8 mouse cellular contexts compared by ENCODE assay signal in the genomic region with DNA sequence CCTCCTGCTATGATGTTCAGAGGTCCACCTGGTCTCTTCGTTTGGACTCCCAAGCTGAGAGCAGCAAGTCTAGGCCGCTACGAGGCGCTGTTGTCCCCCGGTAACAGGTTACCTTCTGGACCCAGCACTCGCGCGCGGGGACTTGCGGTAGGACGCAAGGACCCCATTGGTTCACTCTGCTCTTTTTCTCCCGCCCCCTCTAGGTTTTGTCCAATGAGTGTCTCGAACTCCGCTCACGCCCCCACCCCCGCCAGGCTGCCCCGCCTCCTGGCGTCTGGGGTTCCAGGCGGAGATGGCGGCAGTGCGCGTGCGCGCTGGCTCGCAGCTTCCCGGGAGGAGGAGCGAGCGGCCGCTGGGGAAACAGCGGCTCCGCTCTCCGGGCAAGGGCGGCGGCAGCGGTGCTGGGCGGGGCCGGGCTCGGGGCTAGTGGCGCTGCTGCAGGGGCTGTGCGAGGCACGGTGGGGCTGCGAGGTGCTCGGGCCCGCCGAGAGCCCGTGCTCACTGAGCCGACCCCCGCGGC. TPM values are rescaled to one million over a fixed set of nuclear protein-coding genes. Genes with fewer than 3 reads are reported as not detected.
DNase-seq lines count a peak whose midpoint lies in the region; ATAC-seq and TF ChIP-seq lines count a peak whose summit lies in the region.

Gene Cds2 (plus strand): TSS at position 270 of the 520 bp plus-strand sequence.

- peak within 1 kb of the TSS; percentile 96 for H3K9ac ChIP-seq in hindbrain, postnatal 0 days (replicated peaks; ENCODE audit: low read length)

- DNase-seq in ZHBTc4 (ENCODE audit: low read depth, low spot score), result peak; percentile 99
- DNase-seq in gastrocnemius, adult 2 months, result peak; percentile 99
- DNase-seq in hindbrain, postnatal 0 days (ENCODE audit: low spot score), result peak; percentile 100
- peak; percentile 99 for DNase-seq in left cerebral cortex, adult 2 months (ENCODE audit: extremely low spot score in 1 of 2, low spot score in 2 of 2)
- peak; percentile 99 for DNase-seq in right cerebral cortex, adult 2 months (ENCODE audit: low spot score in 2 of 2)
- peak; percentile 99 for DNase-seq in urinary bladder, postnatal 14 days (ENCODE audit: low spot score)

- ATAC-seq in common myeloid progenitor, adult 5-6 weeks (replicated peaks; ENCODE audit: low read depth, poor library complexity, severe bottlenecking), result peak; percentile 94
- peak; percentile 100 for ATAC-seq in hindbrain, postnatal 0 days
- ATAC-seq in megakaryocyte, adult 5-6 weeks (ENCODE audit: poor library complexity, severe bottlenecking), result peak; percentile 83

- intact Hi-C loops in gastrocnemius, adult 2 months (cut with DNase I), result loop anchor here (2.0 to 5.0 kb wide), 2 partner anchors 44 to 224 kb away; no protein-coding TSS in a partner anchor
- intact Hi-C loops in left cerebral cortex, adult 2 months (cut with DNase I), result loop anchor here (2.0 to 5.0 kb wide), 3 partner anchors 34 to 224 kb away; no protein-coding TSS in a partner anchor

- no peaks in the 10 kb centered on the region for H3K4me1 ChIP-seq in hindbrain, postnatal 0 days (ENCODE audit: insufficient read depth, low read length)

- H3K36me3 ChIP-seq in hindbrain, postnatal 0 days (ENCODE audit: insufficient read depth, low read length), result no peaks in the 10 kb centered on the region

- H3K27me3 ChIP-seq in hindbrain, postnatal 0 days (ENCODE audit: insufficient read depth, low read length), result no peaks in the 10 kb centered on the region

- WGBS in hindbrain, postnatal 0 days, result under 1% methylated on average over 40 of the region's 49 CpGs

- no peaks in the 10 kb centered on the region for H3K9me3 ChIP-seq in hindbrain, postnatal 0 days (ENCODE audit: low read length)

- peak within 1 kb of the TSS; percentile 91 for H3K4me3 ChIP-seq in gastrocnemius, adult 2 months
- peak within 1 kb of the TSS; percentile 97 for H3K4me3 ChIP-seq in hindbrain, postnatal 0 days (ENCODE audit: low read length)
- peak within 1 kb of the TSS; percentile 100 for H3K4me3 ChIP-seq in left cerebral cortex, adult 2 months

- peak; percentile 89 for TF ChIP-seq CTCF in gastrocnemius, adult 2 months (IDR thresholded peaks at IDR 0.05)
- peak; percentile 90 for TF ChIP-seq CTCF in hindbrain, postnatal 0 days (IDR thresholded peaks at IDR 0.05; ENCODE audit: low read depth)
- TF ChIP-seq CTCF in left cerebral cortex, adult 2 months (IDR thresholded peaks at IDR 0.05), result peak; percentile 87

- H3K27ac ChIP-seq in gastrocnemius, adult 2 months, result peak within 1 kb of the TSS; percentile 93
- peak within 1 kb of the TSS; percentile 93 for H3K27ac ChIP-seq in hindbrain, postnatal 0 days
- peak within 1 kb of the TSS; percentile 95 for H3K27ac ChIP-seq in left cerebral cortex, adult 2 months

- peak within 1 kb of the TSS; percentile 63 for H3K4me2 ChIP-seq in hindbrain, postnatal 0 days (ENCODE audit: low read depth, low read length)

RNA-seq across cellular contexts. Expression of gene Cds2, which starts in this region (rescaled TPM):
- total RNA-seq in common myeloid progenitor, adult 5-6 weeks (2017), result 8.6 and 14.6 TPM in 2 replicates
- total RNA-seq in gastrocnemius, adult 2 months (2021), result 10 to 100 TPM; 13.0 to 17.7 TPM
- total RNA-seq in hindbrain, postnatal 0 days (2014; rRNA removed), result 134 and 143 TPM in 2 replicates
- polyA plus RNA-seq in hindbrain, postnatal 0 days (2015; fragmentation: Nextera tagmentation; extraction: Ambion mirVana), result 38.7 and 39.2 TPM in 2 replicates
- total RNA-seq in left cerebral cortex, adult 2 months (2021), result 100 to 1,000 TPM; 262 to 266 TPM
- total RNA-seq in megakaryocyte, adult 5-6 weeks (2015), result 17.9 and 32.0 TPM in 2 replicates
- total RNA-seq in megakaryocyte, adult 5-6 weeks (2017), result 24.4 and 26.3 TPM in 2 replicates

Comparison
In these comparisons a context has a peak if more than half of its experiments do, and no peak if none do; other contexts are left out.
1. Peak in every context shown above with its lines: DNase-seq, ATAC-seq, H3K4me3 ChIP-seq and H3K27ac ChIP-seq.